Mouse (Mus musculus) liver, adult 2 months (tissue): ENCODE results near the gene Tex50.

ENCODE experiments used
- CTCF ChIP-seq: fragments of 200-500 bp; IDR thresholded peaks from 2 replicates; pipeline ENCODE4 v1.5.1; 2011; ENCODE audit warnings: low read depth, low read length, control low read depth
- POLR2A ChIP-seq: fragments of 200-500 bp; IDR thresholded peaks from 2 replicates; pipeline ENCODE4 v1.6.1; 2011; ENCODE audit warnings: low read length, control low read depth; ENCODE audit not compliant: insufficient read depth; ENCODE audit errors: extremely low read depth

- TF ChIP-seq CTCF (no peak), POLR2A (no peak)
Observed at GRCm38 (mm10) chr1:161183677-161184076, 24.6 kb upstream of the Tex50 start.
